Mouse (Mus musculus) CH12.LX (cell line): ENCODE results near the gene Vwa5b1. TPM values are rescaled to one million over a fixed set of nuclear protein-coding genes. Genes with fewer than 3 reads are reported as not detected.

Source experiments
- DNase-seq: peaks from one replicate; pipeline ENCODE4 v3.0.0-alpha.2; 2013; ENCODE audit errors: extremely low read depth
- H3K27ac ChIP-seq: 2 replicates; pipeline ENCODE4 v1.5.1; 2012; ENCODE audit warnings: low read depth, mild to moderate bottlenecking, control low read depth, moderate library complexity; ENCODE audit not compliant: insufficient read depth
- H3K27me3 ChIP-seq: replicated peaks from 2 replicates; pipeline ENCODE3; 2012; ENCODE audit warnings: inconsistent platforms
- H3K36me3 ChIP-seq, 2 experiments: replicated peaks in 1 of 2; 2 replicates each; pipeline versions ENCODE3 to v1.6.1; 2012; ENCODE audit warnings: inconsistent platforms in 1 of 2, low read length in 1 of 2, mild to moderate bottlenecking in 1 of 2, mixed read lengths in 1 of 2, moderate library complexity in 1 of 2; ENCODE audit not compliant: control insufficient read depth in 1 of 2, insufficient read depth in 1 of 2
- H3K4me1 ChIP-seq, 2 experiments: 2 replicates each; pipeline ENCODE4 v1.6.1; 2012; ENCODE audit warnings: inconsistent platforms in 1 of 2, moderate library complexity in 1 of 2; ENCODE audit not compliant: insufficient read depth in 2 of 2, control insufficient read depth in 1 of 2
- H3K4me2 ChIP-seq: 2 replicates; pipeline ENCODE4 v1.6.1; 2012; ENCODE audit warnings: low read depth, mild to moderate bottlenecking, control low read depth; ENCODE audit not compliant: poor library complexity, insufficient read depth, severe bottlenecking
- H3K4me3 ChIP-seq, 3 experiments: fragments of 150-350 bp in 1 of 3; sonication (generic) in 1 of 3; replicated peaks in 1 of 3; 2 replicates each; pipeline versions ENCODE3 to v1.5.1; 2011 to 2012; ENCODE audit warnings: low read depth in 2 of 3, low read length in 2 of 3, mild to moderate bottlenecking in 2 of 3, moderate library complexity in 2 of 3, control low read depth in 1 of 3, improper control_type of control experiment in 1 of 3, inconsistent platforms in 1 of 3, mixed read lengths in 1 of 3; ENCODE audit not compliant: poor library complexity in 1 of 3
- H3K79me2 ChIP-seq: replicated peaks from 2 replicates; pipeline ENCODE4 v1.6.1; 2012; ENCODE audit warnings: mild to moderate bottlenecking, moderate library complexity; ENCODE audit not compliant: control insufficient read depth, poor library complexity, insufficient read depth, severe bottlenecking; ENCODE audit errors: extremely low read depth
- H3K9ac ChIP-seq: 2 replicates; pipeline ENCODE4 v1.6.1; 2012; ENCODE audit warnings: low read depth, mild to moderate bottlenecking, control low read depth, moderate library complexity; ENCODE audit not compliant: insufficient read depth
- H3K9me3 ChIP-seq: replicated peaks from 2 replicates; pipeline ENCODE3; 2012; ENCODE audit warnings: low read length, inconsistent platforms, mixed read lengths
- CHD2 ChIP-seq: IDR thresholded peaks from 2 replicates; pipeline ENCODE4 v1.6.1; 2011; ENCODE audit warnings: low read length, improper control_type of control experiment
- E2F4 ChIP-seq: IDR thresholded peaks from 2 replicates; pipeline ENCODE4 v1.6.1; 2011; ENCODE audit warnings: low read depth, low read length, improper control_type of control experiment; ENCODE audit not compliant: insufficient replicate concordance
- EP300 ChIP-seq: IDR thresholded peaks from 2 replicates; pipeline ENCODE4 v1.6.1; 2011; ENCODE audit warnings: low read length, improper control_type of control experiment
- ETS1 ChIP-seq: conservative IDR thresholded peaks from 2 replicates; pipeline ENCODE4 v1.6.1; 2012; ENCODE audit warnings: low read depth, mild to moderate bottlenecking, inconsistent platforms, low read length, improper control_type of control experiment, moderate library complexity
- HCFC1 ChIP-seq: IDR thresholded peaks from 2 replicates; pipeline ENCODE4 v1.6.1; 2012; ENCODE audit warnings: low read depth, mild to moderate bottlenecking, inconsistent platforms, low read length, improper control_type of control experiment
- JUN ChIP-seq: IDR thresholded peaks from 2 replicates; pipeline ENCODE4 v1.6.1; 2011; ENCODE audit warnings: low read depth, mild to moderate bottlenecking, low read length, improper control_type of control experiment, moderate library complexity; ENCODE audit not compliant: insufficient read depth
- JUND ChIP-seq: conservative IDR thresholded peaks from 2 replicates; pipeline ENCODE4 v1.6.1; 2011; ENCODE audit warnings: low read depth, low read length, improper control_type of control experiment
- KAT2A ChIP-seq: IDR thresholded peaks from 2 replicates; pipeline ENCODE4 v1.6.1; 2012; ENCODE audit warnings: low read length, improper control_type of control experiment, inconsistent platforms; ENCODE audit not compliant: insufficient replicate concordance
- MAX ChIP-seq: IDR thresholded peaks from 2 replicates; pipeline ENCODE4 v1.6.1; 2011; ENCODE audit warnings: low read length, improper control_type of control experiment
- MAZ ChIP-seq: IDR thresholded peaks from 2 replicates; pipeline ENCODE4 v1.6.1; 2012; ENCODE audit warnings: low read depth, mild to moderate bottlenecking, inconsistent platforms, low read length, improper control_type of control experiment, moderate library complexity
- MEF2A ChIP-seq: IDR thresholded peaks from 2 replicates; pipeline ENCODE4 v1.6.1; 2014; ENCODE audit warnings: low read depth, mild to moderate bottlenecking, inconsistent platforms, low read length, improper control_type of control experiment, borderline replicate concordance
- MXI1 ChIP-seq: IDR thresholded peaks from 2 replicates; pipeline ENCODE4 v1.6.1; 2011; ENCODE audit warnings: mild to moderate bottlenecking, low read depth, low read length, improper control_type of control experiment
- MYC ChIP-seq: IDR thresholded peaks from 2 replicates; pipeline ENCODE4 v1.6.1; 2011; ENCODE audit warnings: low read depth, mild to moderate bottlenecking, improper control_type of control experiment, low read length
- PAX5 ChIP-seq: IDR thresholded peaks from 2 replicates; pipeline ENCODE4 v1.6.1; 2012; ENCODE audit warnings: low read length, inconsistent platforms, mixed read lengths
- RCOR1 ChIP-seq: conservative IDR thresholded peaks from 2 replicates; pipeline ENCODE4 v1.6.1; 2012; ENCODE audit warnings: low read depth, mild to moderate bottlenecking, inconsistent platforms, low read length, improper control_type of control experiment
- SMC3 ChIP-seq: IDR thresholded peaks from 2 replicates; pipeline ENCODE4 v1.6.1; 2011; ENCODE audit warnings: low read depth, low read length, improper control_type of control experiment
- TBP ChIP-seq: conservative IDR thresholded peaks from 2 replicates; pipeline ENCODE4 v1.6.1; 2011; ENCODE audit warnings: low read depth, low read length, improper control_type of control experiment
- TCF12 ChIP-seq: IDR thresholded peaks from 2 replicates; pipeline ENCODE4 v1.6.1; 2014; ENCODE audit warnings: low read depth, mild to moderate bottlenecking, inconsistent platforms, low read length, improper control_type of control experiment
- ZC3H11A ChIP-seq: IDR thresholded peaks from 2 replicates; pipeline ENCODE4 v1.6.1; 2012; ENCODE audit warnings: low read depth, mild to moderate bottlenecking, inconsistent platforms, low read length, improper control_type of control experiment
- ZKSCAN1 ChIP-seq: IDR thresholded peaks from 2 replicates; pipeline ENCODE4 v1.6.1; 2012; ENCODE audit warnings: low read depth, inconsistent platforms, low read length, improper control_type of control experiment, borderline replicate concordance
- ZNF384 ChIP-seq: IDR thresholded peaks from 2 replicates; pipeline ENCODE4 v1.6.1; 2012; ENCODE audit warnings: low read depth, low read length, improper control_type of control experiment, inconsistent platforms
- dilution Hi-C: fragments of 300-500 bp; cut with MboI; formaldehyde crosslinking; loops from 2 replicates; pipeline ENCODE4 v1.14.3; 2020; ENCODE audit warnings: low sequenced_read_pairs; ENCODE audit not compliant: extremely low pct_unique_long_range_greater_than_20kb, extremely low pct_ligation_motif_present
- in situ Hi-C: fragments of 300-500 bp; cut with MboI; formaldehyde crosslinking; loops from 3 replicates; pipeline ENCODE4 v1.14.3; 2019; ENCODE audit warnings: low sequenced_read_pairs, low pct_ligation_motif_present, low pct_unique_long_range_greater_than_20kb, mixed read lengths
- polyA plus RNA-seq: library from polyadenylated mRNA; unstranded; fragments of >175 nt; gene quantifications from 2 replicates; pipeline ENCODE4 v1.2.1, GENCODE M21; 2012; ENCODE audit warnings: low read depth; ENCODE audit not compliant: insufficient read length
- total RNA-seq, 2 experiments: library from RNA; depleted of rRNA; stranded (reverse); fragments of 300-350 nt in 1 of 2; fragments of >200 nt in 1 of 2; gene quantifications; 2 replicates each; pipeline ENCODE4 v1.2.3; 2012 to 2014

Gene Vwa5b1
- total and polyA plus RNA-seq, 3 experiments = not detected

- H3K9me3 ChIP-seq = peaks cover 6% of the 10 kb centered on the region
- no peaks in the 10 kb centered on the region for H3K4me1 ChIP-seq
- H3K36me3 ChIP-seq = no peaks in the 10 kb centered on the region
These were observed 24.4 kb upstream of the Vwa5b1 start for GRCm38 (mm10) chr4:138659936-138660602.

DNA sequence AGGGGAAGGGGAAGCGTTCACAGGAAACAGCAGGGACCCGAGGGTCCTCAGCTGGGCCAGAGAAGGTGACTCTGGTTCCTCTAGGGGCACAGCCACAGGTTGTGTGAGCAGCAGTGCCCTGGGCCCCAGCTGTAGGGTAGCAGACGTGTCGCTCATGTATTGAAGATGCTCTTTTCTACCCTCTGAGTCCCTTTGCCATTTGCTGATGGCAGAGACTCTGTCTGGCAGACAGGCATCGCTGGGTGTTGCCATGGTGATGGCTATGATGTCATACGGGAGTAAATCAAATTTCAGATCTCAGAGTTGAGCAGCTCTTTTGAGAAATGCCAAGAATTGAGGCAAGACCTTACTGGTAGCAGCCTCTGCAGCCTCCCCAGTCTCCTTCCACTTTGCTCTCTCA lies 17.4 kb upstream of the Vwa5b1 start:
- no peaks in the 10 kb centered on the region for H3K36me3 ChIP-seq
- no peak overlapping the region for H3K4me2 ChIP-seq
- H3K9me3 ChIP-seq = no peaks in the 10 kb centered on the region
- no peak overlapping the region for H3K4me3 ChIP-seq
- dilution Hi-C loops (no loop called here), in situ Hi-C loops (no loop called here)
- H3K79me2 ChIP-seq = no peaks in the 10 kb centered on the region
- TF ChIP-seq HCFC1 = no peak
- no peak for TF ChIP-seq E2F4
- TF ChIP-seq ZNF384 = no peak
- no peak for TF ChIP-seq KAT2A
- H3K27ac ChIP-seq = no peak overlapping the region
- H3K4me1 ChIP-seq = no peaks in the 10 kb centered on the region
- DNase-seq = no peak
- H3K27me3 ChIP-seq = peaks cover 77% of the 10 kb centered on the region
- no peak overlapping the region for H3K9ac ChIP-seq

More at GRCm38 (mm10) chr4:138659936-138660602, 24.4 kb upstream of the Vwa5b1 start:
- Histone ChIP-seq H3K27ac (no peak overlapping the region), H3K4me3 (no peak overlapping the region), H3K27me3 (peaks cover 63% of the 10 kb centered on the region), H3K9ac (no peak overlapping the region), H3K79me2 (no peaks in the 10 kb centered on the region), H3K4me2 (no peak overlapping the region)
- dilution Hi-C loops (no loop called here), in situ Hi-C loops (no loop called here)
- TF ChIP-seq MAZ (no peak), EP300 (no peak), SMC3 (no peak), TBP (no peak), MAX (no peak), ETS1 (no peak), JUN (no peak), RCOR1 (no peak), TCF12 (no peak), MXI1 (no peak), ZKSCAN1 (no peak), CHD2 (no peak), MYC (no peak), E2F4 (no peak), MEF2A (no peak), PAX5 (no peak), JUND (no peak), ZC3H11A (no peak), HCFC1 (no peak), ZNF384 (no peak)
- DNase-seq = no peak
